Mouse (Mus musculus) erythroblast, embryonic 14.5 days (primary cell): ENCODE measurements around the gene Adcy5.

Experiments used
- GATA1 ChIP-seq: IDR thresholded peaks from 2 replicates; pipeline ENCODE4 v1.6.1; 2012; ENCODE audit warnings: low read length, inconsistent platforms, mixed read lengths
- TAL1 ChIP-seq: IDR thresholded peaks from 3 replicates; pipeline ENCODE4 v1.6.1; 2012; ENCODE audit warnings: low read length, inconsistent platforms, mixed read lengths

DNA sequence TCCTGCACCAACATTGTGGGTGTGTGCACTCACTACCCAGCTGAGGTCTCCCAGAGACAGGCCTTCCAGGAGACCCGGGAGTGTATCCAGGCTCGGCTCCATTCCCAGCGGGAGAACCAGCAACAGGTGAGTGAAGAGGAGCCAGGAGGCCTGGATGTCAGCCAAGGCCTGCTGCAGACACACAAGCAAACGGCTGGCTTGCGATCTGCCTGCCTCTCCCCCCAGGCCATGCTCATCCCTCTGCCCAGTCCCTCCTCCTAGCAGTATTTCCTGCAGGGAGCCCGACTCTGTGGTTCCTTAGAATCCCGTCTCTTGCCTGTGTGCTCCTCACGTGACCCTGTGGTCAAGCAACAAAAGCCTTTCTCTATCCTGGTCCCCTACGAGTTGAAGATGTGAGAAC, 94.1 kb downstream of the Adcy5 start:
- TF ChIP-seq TAL1 (no peak), GATA1 (no peak)
